Mouse (Mus musculus): ENCODE data around the gene Ppfibp1. TPM values are rescaled to one million over a fixed set of nuclear protein-coding genes. Genes with fewer than 3 reads are reported as not detected.

Gene Ppfibp1
- polyA plus RNA-seq, 1 experiment from 2014 or later: 138 TPM

GRCm38 (mm10) chr6:146963396-146964150 is 75.3 kb downstream of the Ppfibp1 start:
- no peak for ATAC-seq
- TF ChIP-seq CTCF (IDR thresholded peaks at IDR 0.05): no peak
- H3K27me3 ChIP-seq: no peaks in the 10 kb centered on the region
- DNase-seq (ENCODE audit: low read depth, low spot score): no peak
- POLR2A ChIA-PET: interaction anchor here (0.5 kb wide), 1 partner anchor 194 kb away, joined by 3 read pairs; no protein-coding TSS in a partner anchor
- CTCF ChIA-PET: interaction anchor here (0.8 to 1.7 kb wide), 6 partner anchors 9 to 49 kb away, joined by 3 to 5 read pairs (median 4); no protein-coding TSS in a partner anchor
- in situ Hi-C loops (cut with MboI; ENCODE audit: low pct_unique_long_range_greater_than_20kb): no loop called here

- peak; percentile 75 for ATAC-seq
- CTCF ChIA-PET: interaction anchor here (1.1 to 1.7 kb wide), 6 partner anchors 12 to 132 kb away, joined by 3 to 6 read pairs (median 3); no protein-coding TSS in a partner anchor
- in situ Hi-C loops (cut with MboI; ENCODE audit: low pct_unique_long_range_greater_than_20kb): no loop called here
- POLR2A ChIA-PET: interaction anchor here (0.8 to 0.9 kb wide), 2 partner anchors 9 to 77 kb away, joined by 3 read pairs; partner anchors contain the start of gene Ppfibp1
- no peaks in the 10 kb centered on the region for H3K27me3 ChIP-seq
- no peak for DNase-seq (ENCODE audit: low read depth, low spot score)
- TF ChIP-seq CTCF (IDR thresholded peaks at IDR 0.05): no peak
Observed at GRCm38 (mm10) chr6:146965139-146965772, 77.0 kb downstream of the Ppfibp1 start.

GRCm38 (mm10) chr6:146966446-146967019 is 78.2 kb downstream of the Ppfibp1 start:
- CTCF ChIA-PET: interaction anchor here (1.7 kb wide), 1 partner anchor 74 kb away, joined by 6 read pairs; no protein-coding TSS in a partner anchor
- TF ChIP-seq CTCF (IDR thresholded peaks at IDR 0.05): no peak
- no peaks in the 10 kb centered on the region for H3K27me3 ChIP-seq
- in situ Hi-C loops (cut with MboI; ENCODE audit: low pct_unique_long_range_greater_than_20kb): no loop called here
- POLR2A ChIA-PET: no interaction called here
- ATAC-seq (no peak), DNase-seq (ENCODE audit: low read depth, low spot score) (no peak)

GRCm38 (mm10) chr6:146967836-146968235 is 79.5 kb downstream of the Ppfibp1 start:
- ATAC-seq: no peak
- DNase-seq (ENCODE audit: low read depth, low spot score): no peak
- CTCF ChIA-PET: interaction anchor here (0.6 to 1.0 kb wide), 2 partner anchors 61 to 103 kb away, joined by 3 to 4 read pairs; no protein-coding TSS in a partner anchor
- in situ Hi-C loops (cut with MboI; ENCODE audit: low pct_unique_long_range_greater_than_20kb): no loop called here
- no peak for TF ChIP-seq CTCF (IDR thresholded peaks at IDR 0.05)
- POLR2A ChIA-PET: no interaction called here
- H3K27me3 ChIP-seq: no peaks in the 10 kb centered on the region

- in situ Hi-C loops (cut with MboI; ENCODE audit: low pct_unique_long_range_greater_than_20kb): no loop called here
- ChIA-PET POLR2A (no interaction called here), CTCF (interaction anchor here (1.6 to 1.8 kb wide), 2 partner anchors 21 to 37 kb away, joined by 3 read pairs; no protein-coding TSS in a partner anchor)
- ATAC-seq: no peak
- no peak for TF ChIP-seq CTCF (IDR thresholded peaks at IDR 0.05)
- DNase-seq (ENCODE audit: low read depth, low spot score): no peak
- H3K27me3 ChIP-seq: no peaks in the 10 kb centered on the region
Observed at GRCm38 (mm10) chr6:146970811-146971210, 82.5 kb downstream of the Ppfibp1 start.

- ATAC-seq (no peak), DNase-seq (ENCODE audit: low read depth, low spot score) (no peak)
- CTCF ChIA-PET: interaction anchor here (1.6 to 1.8 kb wide), 2 partner anchors 22 to 38 kb away, joined by 3 read pairs; no protein-coding TSS in a partner anchor
- in situ Hi-C loops (cut with MboI; ENCODE audit: low pct_unique_long_range_greater_than_20kb): no loop called here
- TF ChIP-seq CTCF (IDR thresholded peaks at IDR 0.05): no peak
- POLR2A ChIA-PET: no interaction called here
- H3K27me3 ChIP-seq: no peaks in the 10 kb centered on the region
Observed at GRCm38 (mm10) chr6:146971366-146971765, 83.1 kb downstream of the Ppfibp1 start.

- no peaks in the 10 kb centered on the region for H3K27me3 ChIP-seq
- CTCF ChIA-PET: interaction anchor here (1.0 to 1.3 kb wide), 2 partner anchors 9 to 11 kb away, joined by 3 to 4 read pairs; no protein-coding TSS in a partner anchor
- TF ChIP-seq CTCF (IDR thresholded peaks at IDR 0.05): no peak
- POLR2A ChIA-PET: no interaction called here
- ATAC-seq (no peak), DNase-seq (ENCODE audit: low read depth, low spot score) (no peak)
- in situ Hi-C loops (cut with MboI; ENCODE audit: low pct_unique_long_range_greater_than_20kb): no loop called here
Observed at GRCm38 (mm10) chr6:146972009-146972408, 83.7 kb downstream of the Ppfibp1 start.

GRCm38 (mm10) chr6:146972740-146973139 is 84.5 kb downstream of the Ppfibp1 start:
- ATAC-seq (no peak), DNase-seq (ENCODE audit: low read depth, low spot score) (no peak)
- POLR2A ChIA-PET: no interaction called here
- CTCF ChIA-PET: interaction anchor here (1.0 to 1.3 kb wide), 2 partner anchors 10 to 12 kb away, joined by 3 to 4 read pairs; no protein-coding TSS in a partner anchor
- in situ Hi-C loops (cut with MboI; ENCODE audit: low pct_unique_long_range_greater_than_20kb): no loop called here
- H3K27me3 ChIP-seq: no peaks in the 10 kb centered on the region
- TF ChIP-seq CTCF (IDR thresholded peaks at IDR 0.05): no peak

GRCm38 (mm10) chr6:146973406-146973805 is 85.1 kb downstream of the Ppfibp1 start:
- ChIA-PET POLR2A (interaction anchor here (0.9 kb wide), 1 partner anchor 642 kb away, joined by 5 read pairs; no protein-coding TSS in a partner anchor), CTCF (no interaction called here)
- no peak for TF ChIP-seq CTCF (IDR thresholded peaks at IDR 0.05)

GRCm38 (mm10) chr6:146973830-146974229 is 85.5 kb downstream of the Ppfibp1 start:
- H3K27me3 ChIP-seq: no peaks in the 10 kb centered on the region
- no peak for TF ChIP-seq CTCF (IDR thresholded peaks at IDR 0.05)
- ChIA-PET POLR2A (interaction anchor here (0.9 kb wide), 1 partner anchor 642 kb away, joined by 5 read pairs; no protein-coding TSS in a partner anchor), CTCF (no interaction called here)
- no peak for ATAC-seq
- in situ Hi-C loops (cut with MboI; ENCODE audit: low pct_unique_long_range_greater_than_20kb): no loop called here
- no peak for DNase-seq (ENCODE audit: low read depth, low spot score)

More at GRCm38 (mm10) chr6:146973406-146973805, 85.1 kb downstream of the Ppfibp1 start:
- in situ Hi-C loops (cut with MboI; ENCODE audit: low pct_unique_long_range_greater_than_20kb): no loop called here
- no peak for ATAC-seq
- no peaks in the 10 kb centered on the region for H3K27me3 ChIP-seq
- DNase-seq (ENCODE audit: low read depth, low spot score): no peak

Measured in Patski (cell line).